Mouse (Mus musculus) cortical plate, adult 2 months (tissue): ENCODE measurements around the gene Prdm11. TPM values are rescaled to one million over a fixed set of nuclear protein-coding genes. Genes with fewer than 3 reads are reported as not detected.

ENCODE experiments used
- H3K27ac ChIP-seq: fragments of 200-500 bp; 2 replicates; pipeline ENCODE4 v1.5.1; 2012; ENCODE audit warnings: low read length, control low read depth, inconsistent platforms; ENCODE audit not compliant: insufficient read depth
- H3K4me1 ChIP-seq: fragments of 200-500 bp; 2 replicates; pipeline ENCODE4 v1.6.1; 2011; ENCODE audit warnings: low read length; ENCODE audit not compliant: control insufficient read depth, insufficient read depth
- H3K4me3 ChIP-seq: fragments of 200-500 bp; 2 replicates; pipeline ENCODE4 v1.5.1; 2011; ENCODE audit warnings: mild to moderate bottlenecking, low read length, control low read depth; ENCODE audit not compliant: insufficient read depth
- CTCF ChIP-seq: fragments of 200-500 bp; IDR thresholded peaks from 2 replicates; pipeline ENCODE4 v1.5.1; 2011; ENCODE audit warnings: mild to moderate bottlenecking, control low read depth, low read length; ENCODE audit not compliant: insufficient read depth; ENCODE audit errors: extremely low read depth
- POLR2A ChIP-seq: fragments of 200-500 bp; IDR thresholded peaks from 2 replicates; pipeline ENCODE4 v1.6.1; 2011; ENCODE audit warnings: mild to moderate bottlenecking, low read length, control low read depth; ENCODE audit not compliant: insufficient read depth; ENCODE audit errors: extremely low read depth
- polyA plus RNA-seq: library from polyadenylated mRNA; depleted of rRNA; stranded (reverse); fragments of >200 nt; gene quantifications from 2 replicates; pipeline ENCODE4 v1.2.3, GENCODE M21; 2012

Prdm11 gene
- polyA plus RNA-seq, 1 experiment = 7.5 TPM

DNA sequence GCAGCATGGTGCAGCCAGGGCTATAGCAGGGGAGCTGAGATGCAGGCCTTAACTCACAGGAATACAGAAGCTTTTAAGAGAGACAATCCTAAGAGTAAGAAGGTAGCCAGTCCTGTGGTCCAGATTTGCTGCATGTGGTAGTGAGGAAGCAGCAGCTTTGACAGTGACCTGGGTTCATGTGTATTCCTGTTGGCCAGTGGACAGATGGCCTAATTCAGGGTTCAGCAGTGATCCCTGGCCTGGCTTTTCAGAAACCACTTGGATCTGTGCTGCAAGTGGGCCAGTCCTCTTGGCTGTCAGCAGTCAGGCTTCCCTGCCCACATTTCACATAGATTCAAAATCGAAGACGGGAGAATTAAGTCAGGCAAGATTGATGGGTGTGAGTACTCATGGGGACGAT, 104.5 kb downstream of the Prdm11 start:
- no peak for TF ChIP-seq POLR2A
- no peak for TF ChIP-seq CTCF
- Histone ChIP-seq H3K27ac (peak overlapping the region; percentile 81), H3K4me1 (peaks cover 11% of the 10 kb centered on the region), H3K4me3 (no peak overlapping the region)

DNA sequence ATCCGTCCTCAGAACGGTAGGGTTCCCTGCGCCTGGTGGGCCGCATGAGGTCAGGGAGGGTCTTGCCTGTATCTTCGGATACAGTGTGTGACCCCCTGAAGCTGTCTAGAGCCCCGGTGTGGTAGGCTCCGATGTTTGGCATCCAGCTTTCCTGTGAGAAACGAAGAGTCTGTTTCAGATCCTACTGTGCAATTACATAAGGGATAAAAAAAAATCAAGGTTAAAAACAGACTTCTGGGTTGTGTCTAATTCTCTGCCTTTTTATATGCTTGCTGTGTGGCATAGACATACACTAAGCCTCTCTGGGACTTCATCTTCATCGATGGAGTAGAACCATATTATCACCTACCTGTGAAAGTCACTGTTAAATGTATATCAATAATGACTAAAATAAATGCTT, 105.0 kb downstream of the Prdm11 start:
- Histone ChIP-seq H3K4me3 (no peak overlapping the region), H3K4me1 (peaks cover 10% of the 10 kb centered on the region), H3K27ac (peak overlapping the region; percentile 92)
- TF ChIP-seq POLR2A = no peak
- no peak for TF ChIP-seq CTCF

DNA sequence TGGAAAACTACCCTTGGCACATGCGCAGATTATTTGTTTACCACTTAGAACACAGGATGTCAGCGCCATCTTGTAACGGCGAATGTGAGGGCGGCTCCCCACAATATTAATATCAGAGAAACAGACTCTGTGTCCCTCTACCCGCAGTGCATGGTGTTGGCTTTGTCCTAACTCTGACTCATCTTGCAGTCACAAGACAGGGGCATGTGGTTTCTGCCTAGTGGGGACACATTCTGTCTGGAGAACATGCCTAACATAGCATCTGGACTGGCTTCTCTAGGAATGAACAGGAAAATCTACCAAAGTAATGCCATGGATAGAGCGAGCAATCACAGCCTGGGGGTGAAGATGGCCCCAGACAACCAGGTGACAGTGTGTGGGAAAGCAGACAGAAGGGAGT, 107.1 kb downstream of the Prdm11 start:
- Histone ChIP-seq H3K27ac (no peak overlapping the region), H3K4me1 (peaks cover 17% of the 10 kb centered on the region), H3K4me3 (no peak overlapping the region)
- TF ChIP-seq CTCF = no peak
- no peak for TF ChIP-seq POLR2A

DNA sequence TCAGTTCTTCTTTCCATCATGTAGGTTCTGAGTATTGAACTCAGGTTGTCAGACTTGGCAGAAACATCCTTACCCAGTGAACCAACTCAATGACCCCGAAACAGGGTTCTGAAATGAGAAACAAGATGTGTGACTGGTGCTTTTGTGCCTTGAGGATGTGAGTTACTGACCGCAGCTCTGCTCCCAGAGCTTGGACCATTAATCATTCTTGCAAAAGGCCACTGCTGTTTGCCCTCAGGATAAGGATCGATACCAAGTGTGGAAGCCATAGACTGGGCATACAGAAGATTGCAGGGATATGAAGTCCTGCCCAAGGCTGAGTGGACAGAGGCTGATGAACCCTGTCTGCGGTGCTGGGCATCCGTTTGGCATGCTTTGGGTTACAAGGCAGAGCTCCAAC, 107.9 kb downstream of the Prdm11 start:
- Histone ChIP-seq H3K27ac (no peak overlapping the region), H3K4me3 (no peak overlapping the region), H3K4me1 (peaks cover 17% of the 10 kb centered on the region)
- TF ChIP-seq POLR2A (no peak), CTCF (no peak)

DNA sequence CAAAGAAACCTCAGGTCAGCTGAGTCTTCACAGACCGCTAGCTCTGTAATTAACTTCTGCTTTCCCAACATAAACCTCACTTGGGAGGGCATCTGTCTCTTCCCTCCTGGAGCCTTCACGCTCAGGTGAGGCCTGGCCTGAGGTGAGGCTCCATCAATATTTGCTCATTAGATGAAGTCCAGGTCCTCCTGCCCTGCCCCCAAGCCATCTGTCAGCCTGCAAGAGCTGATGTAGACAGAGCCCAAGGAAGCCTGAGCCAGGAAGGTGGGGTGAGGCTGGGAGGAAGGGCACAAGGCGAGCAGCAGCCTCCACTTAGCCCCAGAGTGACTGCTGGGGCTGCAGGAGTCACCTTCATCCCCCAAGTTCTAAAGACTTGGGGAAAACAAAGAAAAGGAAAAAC, 110.5 kb downstream of the Prdm11 start:
- Histone ChIP-seq H3K4me3 (no peak overlapping the region), H3K27ac (peak overlapping the region; percentile 75), H3K4me1 (peaks cover 16% of the 10 kb centered on the region)
- TF ChIP-seq CTCF (no peak), POLR2A (no peak)

DNA sequence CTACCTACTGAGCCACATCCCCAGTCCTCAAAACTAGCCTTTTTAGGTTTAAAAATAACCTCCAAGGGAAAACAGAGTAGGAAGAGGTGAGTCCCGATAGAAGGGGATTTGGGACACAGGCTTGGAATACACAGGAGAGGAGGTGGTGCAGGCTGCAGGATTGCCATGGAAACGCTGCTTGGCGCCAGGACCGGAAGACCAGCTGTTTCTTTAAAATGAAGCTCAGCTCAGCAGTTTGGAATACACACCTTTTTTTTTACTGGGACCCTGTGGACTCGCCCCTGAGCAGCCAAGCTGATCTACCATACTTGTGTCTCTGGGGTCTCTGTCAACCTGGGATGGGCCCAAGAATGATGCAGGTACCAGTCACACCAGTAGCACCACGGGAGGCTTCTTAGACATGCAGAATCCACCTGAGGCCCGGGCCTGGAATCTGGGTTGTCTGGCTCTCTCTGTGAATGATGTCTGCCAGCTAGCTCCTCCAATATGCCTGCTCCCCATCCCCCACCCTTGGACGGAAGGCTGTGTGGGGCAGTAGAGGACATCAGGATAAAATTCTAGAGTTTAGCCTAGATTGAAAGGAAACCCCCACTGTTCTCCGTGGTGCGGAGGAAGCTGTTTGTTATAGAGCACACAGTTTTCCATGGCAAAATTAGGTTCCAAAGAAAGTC, 111.5 kb downstream of the Prdm11 start:
- Histone ChIP-seq H3K4me1 (peaks cover 13% of the 10 kb centered on the region), H3K4me3 (no peak overlapping the region), H3K27ac (peak overlapping the region; percentile 75)
- TF ChIP-seq CTCF (no peak), POLR2A (no peak)

DNA sequence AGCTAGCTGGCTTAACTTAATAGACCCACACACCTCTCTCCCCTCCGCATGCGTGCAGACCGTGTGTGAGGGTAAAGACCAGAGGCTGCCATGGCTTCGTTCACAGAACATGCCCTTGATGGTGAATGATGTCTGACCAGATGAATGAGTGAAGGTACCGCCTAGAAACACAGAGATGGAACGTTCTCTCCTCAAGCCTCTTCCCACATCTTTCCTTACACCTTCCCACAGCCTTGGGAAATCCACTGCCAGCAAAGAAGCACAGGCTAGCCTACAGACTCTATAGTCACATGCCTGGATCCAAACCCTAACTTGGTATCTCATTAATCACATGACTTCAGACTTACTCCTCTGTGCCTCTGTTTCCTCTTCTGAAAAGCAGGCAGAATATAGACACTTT, 112.6 kb downstream of the Prdm11 start:
- Histone ChIP-seq H3K4me1 (peaks cover 13% of the 10 kb centered on the region), H3K4me3 (no peak overlapping the region), H3K27ac (no peak overlapping the region; the same call in 1 of the 2 replicates)
- TF ChIP-seq CTCF (no peak), POLR2A (no peak)

DNA sequence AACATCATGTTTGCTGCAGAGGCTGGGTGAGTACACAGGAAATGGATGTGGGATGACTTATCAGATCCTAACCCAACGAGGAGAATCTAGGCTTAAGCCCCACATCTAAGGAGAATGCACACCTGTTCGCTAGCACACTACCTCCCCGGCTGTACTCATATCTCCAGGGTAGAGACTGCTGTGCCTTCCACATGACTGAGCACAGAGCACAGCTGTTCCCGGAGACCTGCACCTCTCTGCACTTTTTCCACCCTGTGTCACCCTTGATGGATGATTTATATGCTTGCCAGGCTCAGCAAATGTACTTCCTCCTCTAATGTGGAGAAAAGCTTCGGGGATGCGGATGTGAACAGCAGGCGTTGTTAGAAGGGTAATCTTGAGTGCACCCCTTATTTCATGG, 114.9 kb downstream of the Prdm11 start:
- Histone ChIP-seq H3K27ac (no peak overlapping the region), H3K4me3 (no peak overlapping the region), H3K4me1 (peaks cover 19% of the 10 kb centered on the region)
- no peak for TF ChIP-seq CTCF
- TF ChIP-seq POLR2A = no peak

DNA sequence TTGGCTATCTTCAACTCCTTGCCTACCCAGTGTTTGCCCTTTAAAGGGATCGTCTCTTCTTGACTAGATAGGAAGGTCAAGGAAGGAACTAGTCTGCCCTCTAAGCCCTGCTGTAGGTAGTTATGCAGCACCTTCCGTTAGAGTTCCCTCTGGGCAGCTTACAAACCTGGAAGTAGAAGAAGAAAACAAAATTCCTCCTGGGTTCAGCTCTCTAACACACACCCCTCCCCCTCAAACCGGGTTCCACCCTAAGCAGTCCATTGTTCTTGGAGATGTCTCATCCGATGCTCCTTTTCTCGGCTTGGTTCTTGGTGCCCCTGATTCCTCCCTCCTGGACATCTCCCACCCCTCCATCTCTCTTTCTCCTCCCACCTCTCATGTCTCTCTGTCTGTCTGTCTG, 116.3 kb downstream of the Prdm11 start:
- Histone ChIP-seq H3K4me3 (no peak overlapping the region), H3K4me1 (peaks cover 14% of the 10 kb centered on the region), H3K27ac (no peak overlapping the region)
- TF ChIP-seq POLR2A (no peak), CTCF (no peak)

DNA sequence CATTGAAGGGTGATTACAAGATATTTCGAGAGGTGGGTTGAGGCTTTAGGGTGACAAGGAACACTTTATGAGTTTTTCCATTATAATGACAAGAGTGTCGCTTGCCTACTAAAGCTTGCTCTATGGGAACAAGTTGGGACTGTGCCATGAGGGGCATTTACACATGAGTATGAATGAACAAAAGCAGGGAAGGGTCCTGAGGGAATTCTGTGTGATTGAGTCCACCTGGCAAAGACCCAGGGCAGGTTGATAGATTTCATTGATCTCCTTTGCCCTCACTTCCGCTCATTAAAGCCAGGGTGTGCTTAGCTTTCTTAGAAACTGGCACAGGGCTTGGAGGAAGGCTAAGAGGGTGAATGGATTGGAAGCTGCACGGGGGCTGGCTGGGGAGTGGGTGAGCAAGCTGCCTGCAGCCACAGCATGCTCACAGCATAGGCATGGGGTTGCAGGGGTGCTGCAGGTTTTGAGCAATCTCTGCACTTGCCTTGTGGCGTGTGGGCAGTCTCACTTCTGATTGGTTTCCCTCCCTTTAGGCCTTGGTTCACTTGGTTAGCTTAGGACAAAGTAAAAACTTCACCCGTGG, 121.2 kb downstream of the Prdm11 start:
- Histone ChIP-seq H3K4me1 (peaks cover 10% of the 10 kb centered on the region), H3K4me3 (no peak overlapping the region), H3K27ac (no peak overlapping the region)
- TF ChIP-seq POLR2A = no peak
- TF ChIP-seq CTCF = no peak
